Mouse (Mus musculus) thymus, postnatal 36 days (tissue): Measurements from ENCODE around the gene Camkk2.

Experiments used
- DNase-seq, 2 experiments: peaks; one replicate each; pipeline ENCODE4 v3.0.0; 2022; ENCODE audit warnings: mixed read lengths in 2 of 2

Gene Camkk2

GRCm38 (mm10) chr5:122780791-122781432, 1.7 kb upstream of the Camkk2 start:
- no peak for DNase-seq

- DNase-seq, result peak in 1 of 2 experiments; percentile 34
These were observed 680 bp downstream of the Camkk2 start for GRCm38 (mm10) chr5:122778231-122779226.

GRCm38 (mm10) chr5:122777322-122777721, 1.9 kb downstream of the Camkk2 start:
- no peak for DNase-seq

GRCm38 (mm10) chr5:122775646-122776286, 3.4 kb downstream of the Camkk2 start:
- no peak for DNase-seq

- no peak for DNase-seq
These were observed 4.2 kb downstream of the Camkk2 start for GRCm38 (mm10) chr5:122774743-122775611.

- DNase-seq, result no peak
These were observed 5.5 kb downstream of the Camkk2 start for GRCm38 (mm10) chr5:122773756-122774155.

- DNase-seq, result no peak
These were observed 7.8 kb downstream of the Camkk2 start for GRCm38 (mm10) chr5:122771428-122771827.

GRCm38 (mm10) chr5:122770806-122771261, 8.4 kb downstream of the Camkk2 start:
- peak; percentile 31 to 33 for DNase-seq

- no peak for DNase-seq
These were observed 8.9 kb downstream of the Camkk2 start for GRCm38 (mm10) chr5:122770304-122770703.

GRCm38 (mm10) chr5:122769101-122769568, 10.1 kb downstream of the Camkk2 start:
- no peak for DNase-seq

GRCm38 (mm10) chr5:122767283-122767682, 11.9 kb downstream of the Camkk2 start:
- no peak for DNase-seq

- DNase-seq, result peak in 1 of 2 experiments; percentile 14
These were observed 15.2 kb downstream of the Camkk2 start for GRCm38 (mm10) chr5:122764032-122764464.

- no peak for DNase-seq
These were observed 15.8 kb downstream of the Camkk2 start for GRCm38 (mm10) chr5:122763271-122764031.

- no peak for DNase-seq
These were observed 22.5 kb downstream of the Camkk2 start for GRCm38 (mm10) chr5:122756680-122757079.

GRCm38 (mm10) chr5:122756144-122756543, 23.1 kb downstream of the Camkk2 start:
- DNase-seq, result no peak

- no peak for DNase-seq
These were observed 23.6 kb downstream of the Camkk2 start for GRCm38 (mm10) chr5:122755620-122756019.

- DNase-seq, result peak in 1 of 2 experiments; percentile 30
These were observed 24.7 kb downstream of the Camkk2 start for GRCm38 (mm10) chr5:122754477-122754876.

- DNase-seq, result no peak
These were observed 31.3 kb downstream of the Camkk2 start for GRCm38 (mm10) chr5:122747950-122748349.

- DNase-seq, result no peak
These were observed 35.3 kb downstream of the Camkk2 start for GRCm38 (mm10) chr5:122743880-122744422.

- no peak for DNase-seq
These were observed 42.4 kb downstream of the Camkk2 start for GRCm38 (mm10) chr5:122736761-122737160.

- no peak for DNase-seq
These were observed 43.4 kb downstream of the Camkk2 start for GRCm38 (mm10) chr5:122735853-122736252.
